Mouse (Mus musculus): ENCODE results near the gene Ccdc151.

Ccdc151 gene

DNA sequence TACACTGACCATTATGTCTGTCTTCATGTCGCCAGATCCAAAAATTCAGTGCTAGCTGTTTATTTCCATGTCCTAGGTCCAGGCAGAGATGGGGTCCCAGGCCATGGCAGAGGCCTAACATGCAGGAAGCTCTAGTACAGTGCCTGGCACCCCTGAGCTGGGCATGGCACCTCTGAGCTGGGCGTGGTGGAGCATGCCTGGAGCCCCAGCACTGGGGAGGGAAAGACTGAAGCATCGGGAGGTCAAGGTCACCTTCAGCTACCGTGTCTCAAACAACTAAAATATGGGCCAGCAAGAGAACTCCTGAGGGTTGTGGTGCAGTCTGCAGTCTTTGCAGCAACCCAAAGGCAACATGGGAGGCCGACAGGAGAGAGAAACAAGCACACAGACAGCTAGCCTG is 44.1 kb downstream of the Ccdc151 start:
- DNase-seq (ENCODE audit: low read depth, low spot score), result no peak

DNA sequence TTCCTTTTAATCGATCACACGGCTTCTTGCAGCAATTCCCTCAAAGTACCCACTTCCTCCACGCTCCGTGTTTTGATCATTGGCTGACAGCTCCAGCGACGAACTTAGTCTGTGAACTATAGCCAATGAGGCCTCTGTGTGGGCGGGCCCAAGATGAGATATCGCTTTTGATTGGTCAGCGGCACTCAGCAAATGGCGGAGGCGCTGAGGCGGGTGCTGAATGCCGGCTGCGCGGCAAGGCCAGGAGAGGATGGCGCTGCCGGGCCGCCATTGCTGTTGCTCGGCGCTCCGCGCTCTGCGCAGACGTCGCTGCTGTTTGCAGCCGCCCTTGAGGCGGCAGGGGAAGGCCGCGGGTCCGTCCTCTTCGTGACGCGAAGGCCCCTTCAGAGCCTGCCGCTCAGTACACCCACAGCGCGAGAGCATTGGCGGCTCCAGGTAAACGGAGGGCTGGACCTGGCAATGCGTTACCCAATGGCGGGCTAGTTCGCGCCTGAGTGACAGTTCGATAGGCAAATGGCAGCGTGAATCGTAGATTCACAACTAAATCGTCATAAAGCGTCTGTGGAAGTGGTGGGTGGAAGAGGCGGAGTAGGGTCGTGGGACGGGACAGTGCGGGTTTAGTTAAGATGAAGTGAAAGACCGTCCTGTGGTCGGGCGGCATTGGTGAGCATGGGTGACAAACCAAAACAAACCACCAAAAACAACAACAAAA is 46.7 kb downstream of the Ccdc151 start, which contains the start of gene Swsap1:
Gene Swsap1 (plus strand): TSS at position 186 of the 712 bp plus-strand sequence.
- peak; percentile 99 for DNase-seq (ENCODE audit: low read depth, low spot score)

GRCm38 (mm10) chr9:21955225-21955569 is 47.2 kb downstream of the Ccdc151 start:
- no peak for DNase-seq (ENCODE audit: low read depth, low spot score)

GRCm38 (mm10) chr9:21954635-21955034 is 47.8 kb downstream of the Ccdc151 start:
- DNase-seq (ENCODE audit: low read depth, low spot score), result no peak

DNA sequence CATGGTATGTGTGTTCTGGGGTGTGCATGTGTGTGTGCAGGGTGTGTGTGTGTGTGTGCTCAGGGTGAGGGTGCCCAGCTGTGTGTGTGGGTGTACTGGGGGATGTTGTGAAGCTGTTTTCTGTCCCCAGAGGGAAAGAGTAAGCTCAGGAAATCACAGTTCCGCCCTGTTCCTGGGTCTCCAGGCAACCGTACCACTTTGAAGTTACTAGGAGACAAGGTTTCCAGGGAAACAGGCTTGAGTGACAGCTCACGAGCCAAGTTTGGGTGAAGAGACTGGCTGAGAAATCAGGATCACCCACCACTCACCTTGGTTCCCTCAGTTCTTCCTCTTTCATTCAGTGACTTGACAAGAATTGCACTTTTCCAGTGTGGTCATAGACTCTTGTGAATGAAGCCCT is 48.8 kb downstream of the Ccdc151 start:
- no peak for DNase-seq (ENCODE audit: low read depth, low spot score)

DNA sequence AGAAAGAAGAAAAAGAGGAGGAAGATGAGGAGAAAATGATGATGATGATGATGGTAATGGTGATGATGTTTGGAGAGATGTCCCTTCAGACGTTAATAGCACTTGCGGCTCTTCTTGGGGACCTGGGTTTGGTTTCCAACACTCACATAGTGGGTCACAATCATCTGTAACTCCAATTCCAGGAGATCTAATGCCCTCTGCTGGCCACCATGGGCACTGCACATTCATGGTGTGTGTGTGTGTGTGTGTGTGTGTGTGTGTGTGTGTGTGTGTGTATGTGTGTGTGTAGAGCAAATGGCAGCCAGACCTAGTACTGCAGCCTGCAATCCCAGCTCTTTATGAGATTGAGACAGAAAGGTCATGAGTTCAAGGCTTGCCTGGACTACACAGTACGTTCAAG is 50.5 kb downstream of the Ccdc151 start:
- peak; percentile 66 for DNase-seq (ENCODE audit: low read depth, low spot score)

DNA sequence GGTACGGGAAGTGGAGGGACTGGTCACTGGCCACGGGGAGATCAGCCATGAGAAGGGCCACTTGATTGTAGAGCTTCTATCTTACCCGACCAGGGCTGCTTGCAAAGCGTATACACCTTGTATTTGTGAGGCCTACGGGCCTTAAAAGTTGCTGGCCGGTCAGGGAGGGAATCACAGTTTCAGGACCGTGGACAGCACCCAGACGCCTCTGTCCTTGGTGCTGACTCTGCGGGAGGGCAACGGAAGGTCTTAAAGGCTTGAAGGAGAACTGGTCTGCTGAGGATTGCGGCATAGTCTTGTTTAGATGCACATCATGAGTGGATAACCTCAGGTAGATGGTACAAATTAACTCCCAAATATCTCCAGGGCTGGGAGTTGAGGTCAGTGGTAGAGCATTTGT is 52.1 kb downstream of the Ccdc151 start:
- DNase-seq (ENCODE audit: low read depth, low spot score), result peak; percentile 62

DNA sequence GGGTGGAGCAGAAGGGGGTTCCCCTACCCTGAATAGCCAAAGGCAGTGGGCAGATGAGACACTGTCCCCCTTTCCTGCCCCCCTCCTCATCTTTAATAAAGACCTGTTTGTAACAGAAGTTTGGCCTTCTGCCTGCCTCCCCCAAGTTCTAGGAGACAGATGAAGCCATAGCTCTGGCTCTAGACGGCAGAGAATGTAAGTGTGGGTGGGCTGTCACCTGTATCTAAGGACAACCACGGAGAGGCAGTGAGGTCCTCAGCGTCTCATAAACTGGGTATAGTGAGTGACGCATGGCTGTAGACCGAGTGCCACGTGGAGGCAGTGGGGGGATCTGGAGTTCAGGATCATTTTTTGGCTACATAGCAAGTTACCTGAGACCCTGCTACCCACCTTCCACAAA is 53.6 kb downstream of the Ccdc151 start:
- no peak for DNase-seq (ENCODE audit: low read depth, low spot score)

GRCm38 (mm10) chr9:21948146-21948545 is 54.3 kb downstream of the Ccdc151 start:
- no peak for DNase-seq (ENCODE audit: low read depth, low spot score)

DNA sequence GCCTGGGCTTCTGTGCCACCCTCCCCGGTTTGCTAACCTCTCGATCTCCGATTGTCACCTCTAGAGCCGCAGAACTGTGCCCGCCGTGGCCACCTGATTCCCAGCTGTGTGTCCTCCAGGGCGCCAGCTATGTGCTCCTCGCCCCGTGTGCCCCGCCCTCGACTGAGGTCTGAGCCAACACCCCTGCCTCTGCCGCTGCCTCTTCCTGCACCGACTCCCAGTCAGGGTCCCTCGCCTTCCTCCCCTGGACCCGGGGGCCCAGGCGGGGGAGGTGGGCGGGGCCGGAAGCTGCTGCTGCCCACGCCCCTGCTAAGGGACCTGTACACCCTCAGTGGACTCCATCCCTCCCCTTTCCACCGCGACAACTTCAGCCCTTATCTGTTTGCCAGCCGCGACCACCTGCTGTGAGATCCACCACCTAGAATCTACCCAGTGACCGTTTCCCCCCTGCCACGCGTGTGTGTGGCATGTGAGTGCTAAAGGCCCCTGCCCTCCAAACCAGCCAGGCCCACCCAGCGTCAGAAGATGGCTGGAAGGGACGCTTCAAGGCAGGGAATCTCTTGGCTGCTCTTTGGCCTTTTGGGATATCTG is 54.8 kb downstream of the Ccdc151 start:
- no peak for DNase-seq (ENCODE audit: low read depth, low spot score)

DNA sequence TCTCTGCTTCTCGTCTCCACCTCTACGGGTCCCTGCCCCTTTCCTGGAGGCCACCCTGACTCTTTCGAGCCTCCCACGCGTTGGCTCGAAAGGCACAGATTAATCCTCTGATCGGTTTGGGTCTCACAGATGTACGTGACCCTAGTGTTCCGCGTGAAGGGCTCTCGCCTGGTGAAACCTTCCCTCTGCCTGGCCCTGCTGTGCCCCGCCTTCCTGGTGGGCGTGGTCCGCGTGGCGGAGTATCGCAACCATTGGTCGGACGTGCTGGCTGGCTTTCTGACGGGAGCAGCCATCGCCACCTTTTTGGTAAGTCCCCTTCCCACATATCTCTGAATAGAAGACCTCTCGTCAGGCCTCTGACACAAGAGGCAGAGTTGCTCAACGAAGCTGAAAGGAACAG is 58.2 kb downstream of the Ccdc151 start:
- DNase-seq (ENCODE audit: low read depth, low spot score), result peak; percentile 77

GRCm38 (mm10) chr9:21943638-21944037 is 58.8 kb downstream of the Ccdc151 start:
- peak; percentile 72 for DNase-seq (ENCODE audit: low read depth, low spot score)

GRCm38 (mm10) chr9:21943046-21943445 is 59.4 kb downstream of the Ccdc151 start:
- DNase-seq (ENCODE audit: low read depth, low spot score), result no peak

All from ES-CJ7 (cell line).